Mouse (Mus musculus): ENCODE data around the gene Gm27021.

DNA sequence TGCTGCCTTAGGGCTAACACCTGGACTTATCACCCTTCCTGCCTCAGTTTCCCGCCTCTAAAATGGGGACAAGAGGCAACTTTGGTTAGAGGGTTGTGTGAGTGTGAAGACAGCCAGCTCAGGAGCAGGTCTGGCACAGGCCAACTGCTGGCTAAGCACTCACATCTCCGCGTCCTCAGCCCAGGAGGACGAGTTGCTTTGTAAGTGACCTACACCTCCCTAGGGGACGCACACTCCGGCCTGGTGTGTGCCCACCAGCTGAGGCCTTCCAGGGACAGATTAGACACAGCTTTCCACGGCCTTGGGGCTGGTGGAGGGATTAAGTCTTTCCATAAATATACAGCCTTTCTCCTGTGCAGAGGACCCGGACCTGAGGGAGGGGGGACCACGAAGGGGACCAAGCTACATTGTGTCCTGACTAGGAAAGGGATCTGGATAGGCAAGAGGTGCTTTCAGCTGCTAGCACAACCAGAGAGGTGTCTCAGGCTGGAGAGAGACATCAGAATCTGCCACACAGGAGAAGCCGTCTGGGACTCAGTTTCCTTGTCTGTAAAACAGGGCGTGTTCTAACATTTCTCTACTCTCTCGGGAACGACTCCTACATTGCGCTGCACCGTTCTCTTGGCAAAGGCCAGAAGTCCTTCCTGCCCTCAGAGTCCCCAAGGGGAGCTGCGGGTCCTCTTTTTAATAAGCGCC, 34.8 kb downstream of the Gm27021 start:
- no peak for TF ChIP-seq EP300 (IDR thresholded peaks at IDR 0.05; ENCODE audit: insufficient read depth, low read depth, low read length)
- TF ChIP-seq POLR2A (IDR thresholded peaks at IDR 0.05; ENCODE audit: insufficient read depth, low read length) = no peak
